Mouse (Mus musculus) heart, postnatal 4 days (tissue): Measurements from ENCODE around the gene Muc5b. TPM values are rescaled to one million over a fixed set of nuclear protein-coding genes. Genes with fewer than 3 reads are reported as not detected.

Experiments used
- DNase-seq: peaks from one replicate; pipeline ENCODE4 v3.0.0; 2021
- total RNA-seq, 2 experiments: library from RNA; stranded (reverse); gene quantifications; 2 replicates each; pipeline ENCODE4 v1.2.3; 2021

The Muc5b gene
- total RNA-seq, 2 experiments from 2014 or later, result not detected

- DNase-seq, result no peak
These were observed 69.7 kb downstream of the Muc5b start for GRCm38 (mm10) chr7:141908591-141908990.

DNA sequence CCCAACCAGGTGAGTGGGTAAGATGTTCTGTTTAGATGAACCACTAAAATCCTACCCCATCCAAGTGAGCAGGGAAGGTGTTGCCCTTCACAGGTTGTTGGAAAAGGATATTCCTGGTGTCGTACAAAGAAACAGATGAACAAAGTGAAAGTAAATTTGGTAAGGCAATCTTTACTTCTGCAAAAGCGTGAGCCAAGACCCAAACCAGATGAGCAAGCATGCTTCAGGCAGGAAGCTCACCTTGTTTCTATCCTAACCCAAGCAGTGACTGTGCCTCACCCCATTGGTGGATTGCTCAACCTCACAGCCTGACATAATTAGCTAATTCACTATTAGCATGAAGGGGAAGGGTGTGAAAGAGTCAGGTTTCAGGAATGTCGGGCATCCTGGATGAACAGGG, 72.4 kb downstream of the Muc5b start:
- DNase-seq, result no peak

DNA sequence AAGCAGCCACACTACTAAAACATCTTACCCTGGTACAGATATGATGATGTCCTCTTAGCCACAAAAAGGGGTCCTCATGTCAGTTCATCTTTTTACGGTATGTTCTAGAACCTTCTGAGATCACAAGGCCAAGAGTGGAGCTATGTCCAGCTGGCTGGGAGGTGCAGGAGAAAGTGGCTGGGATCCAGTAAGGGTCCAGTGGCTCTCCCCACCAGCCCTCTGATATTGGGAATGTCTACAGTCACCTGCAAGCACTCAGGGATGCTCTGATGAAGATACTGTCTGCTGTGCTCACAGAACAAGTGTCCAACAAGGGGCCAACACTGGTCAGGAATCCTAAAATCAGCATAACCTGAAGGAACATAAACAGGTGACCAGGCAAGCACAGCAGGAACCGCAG, 79.5 kb downstream of the Muc5b start, which contains the start of gene Tollip:
Gene Tollip (minus strand): TSS at position 101 of the 400 bp plus-strand sequence.
- DNase-seq, result no peak

Other genes starting within 250 kb of the Muc5b start
- not detected for gene Muc6, start 183.8 kb upstream of the Muc5b start, total RNA-seq
- under 1 TPM in 1 of 2 experiments, not detected in 1; 0.74 TPM for gene Muc2, start 148.7 kb upstream of the Muc5b start, total RNA-seq
- gene Muc5ac, start 50.1 kb upstream of the Muc5b start, total RNA-seq, result not detected
- 10 to 100 TPM; 47.0 to 48.3 TPM for gene Tollip, start 79.4 kb downstream of the Muc5b start, total RNA-seq
- under 1 TPM; 0.19 to 0.32 TPM for gene Brsk2, start 110.7 kb downstream of the Muc5b start, total RNA-seq
- gene Mob2, start 222.0 kb downstream of the Muc5b start, total RNA-seq, result 10 to 100 TPM; 33.4 to 33.6 TPM